Mouse (Mus musculus) C2C12 (cell line): ENCODE measurements around the gene Sh2b1. TPM values are rescaled to one million over a fixed set of nuclear protein-coding genes. Genes with fewer than 3 reads are reported as not detected.
"Not testable (repeated sequence)": the region's sequence is repeated elsewhere in the genome, so short reads cannot be mapped to it uniquely, and the experiment has no call there.

Source experiments
- H3K27me3 ChIP-seq: one replicate; pipeline ENCODE4 v1.6.1; 2011; ENCODE audit not compliant: control insufficient read depth, insufficient read depth, insufficient read length
- H3K36me3 ChIP-seq: one replicate; pipeline ENCODE4 v1.6.1; 2011; ENCODE audit not compliant: control insufficient read depth, insufficient read depth
- H3K4me3 ChIP-seq: one replicate; pipeline ENCODE4 v1.5.1; 2011; ENCODE audit warnings: mild to moderate bottlenecking, control low read depth; ENCODE audit not compliant: poor library complexity, insufficient read depth, severe bottlenecking
- H3K79me2 ChIP-seq: one replicate; pipeline ENCODE4 v1.6.1; 2011; ENCODE audit not compliant: control insufficient read depth, insufficient read depth
- H3K79me3 ChIP-seq: one replicate; pipeline ENCODE4 v1.6.1; 2011; ENCODE audit warnings: low read depth, control low read depth
- H3ac ChIP-seq: one replicate; pipeline ENCODE3; 2011; ENCODE audit warnings: low read depth; ENCODE audit not compliant: control insufficient read depth, insufficient read length
- CEBPB ChIP-seq: IDR thresholded peaks from one replicate; pipeline ENCODE4 v1.6.1; 2011; ENCODE audit warnings: low read depth, mild to moderate bottlenecking, control low read depth, moderate library complexity
- CTCF ChIP-seq: IDR thresholded peaks from one replicate; pipeline ENCODE4 v1.5.1; 2011; ENCODE audit not compliant: control insufficient read depth, insufficient read depth, insufficient read length
- FOSL1 ChIP-seq: IDR thresholded peaks from one replicate; pipeline ENCODE4 v1.8.0; 2011; ENCODE audit warnings: mild to moderate bottlenecking, low read length; ENCODE audit not compliant: poor library complexity, insufficient read depth, severe bottlenecking
- MAX ChIP-seq: IDR thresholded peaks from one replicate; pipeline ENCODE4 v1.6.1; 2011; ENCODE audit warnings: mild to moderate bottlenecking, control low read depth
- MYOD1 ChIP-seq: IDR thresholded peaks from one replicate; pipeline ENCODE4 v1.6.1; 2011; ENCODE audit warnings: low read depth; ENCODE audit not compliant: control insufficient read depth, insufficient read length
- MYOG ChIP-seq: IDR thresholded peaks from one replicate; pipeline ENCODE4 v1.6.1; 2011; ENCODE audit not compliant: control insufficient read depth, insufficient read length; ENCODE audit errors: extremely low read depth
- USF1 ChIP-seq: IDR thresholded peaks from one replicate; pipeline ENCODE4 v1.6.1; 2011; ENCODE audit warnings: low read depth, mild to moderate bottlenecking, control low read depth, moderate library complexity
- polyA plus RNA-seq: library from polyadenylated mRNA; unstranded; fragments of >200 nt; fragmentation: generic; extraction: Trizol; gene quantifications from one replicate; pipeline ENCODE4 v1.2.1, GENCODE M21; 2012; ENCODE audit warnings: missing spikeins

The Sh2b1 gene
- polyA plus RNA-seq, 1 experiment: 36.9 TPM

DNA sequence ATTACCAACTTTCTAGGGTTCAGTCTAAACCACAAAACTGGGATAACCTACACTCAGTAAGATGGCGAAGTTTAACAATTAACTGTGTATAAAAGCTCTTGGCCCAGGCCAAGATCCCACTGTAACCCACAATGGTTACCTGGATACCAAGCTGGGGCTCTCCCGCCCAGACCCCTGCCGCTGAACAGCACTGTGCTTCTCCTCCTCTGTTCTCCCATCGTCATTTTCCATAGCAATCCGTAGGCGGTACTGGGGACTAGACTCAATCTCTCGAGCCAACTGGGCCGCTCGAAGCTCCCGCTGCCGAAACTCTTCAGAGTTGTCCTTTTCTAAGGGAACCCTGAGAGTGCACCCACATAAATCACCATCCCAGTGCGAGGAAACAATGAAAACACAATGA is 22.7 kb upstream of the Sh2b1 start:
- Histone ChIP-seq H3K79me3 (peaks cover 39% of the 10 kb centered on the region), H3K4me3 (no peak overlapping the region), H3K27me3 (no peaks in the 10 kb centered on the region), H3K36me3 (peaks cover 81% of the 10 kb centered on the region), H3ac (no peak overlapping the region), H3K79me2 (peaks cover 57% of the 10 kb centered on the region)
- TF ChIP-seq MYOG: no peak
- no peak for TF ChIP-seq MAX
- no peak for TF ChIP-seq CTCF

DNA sequence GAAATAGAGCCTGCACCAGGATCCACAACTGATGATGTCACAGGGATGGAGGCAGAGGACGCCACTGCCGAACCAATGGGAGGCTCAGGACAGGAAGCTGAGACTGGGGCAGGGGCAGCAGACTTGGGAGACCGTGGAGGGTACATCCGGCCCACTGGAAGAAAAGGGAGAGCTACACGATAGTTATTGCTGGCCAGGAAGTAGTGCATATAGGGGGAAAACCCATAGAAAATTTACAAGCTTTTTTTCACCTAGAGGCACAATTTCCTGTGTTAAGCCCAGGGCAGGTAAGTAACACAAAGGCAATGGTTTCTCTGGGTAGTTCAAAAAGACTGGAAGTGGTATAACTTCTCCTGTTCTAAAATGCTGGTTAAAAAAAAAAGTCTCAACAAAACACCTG is 21.3 kb upstream of the Sh2b1 start:
- peaks cover 35% of the 10 kb centered on the region for H3K79me3 ChIP-seq
- peaks cover 46% of the 10 kb centered on the region for H3K79me2 ChIP-seq
- TF ChIP-seq CTCF: no peak
- no peak for TF ChIP-seq MYOG
- TF ChIP-seq FOSL1: no peak
- TF ChIP-seq USF1: no peak
- no peak for TF ChIP-seq MAX
- TF ChIP-seq MYOD1: no peak
- TF ChIP-seq CEBPB: no peak
- H3K27me3 ChIP-seq: no peaks in the 10 kb centered on the region
- no peak overlapping the region for H3K4me3 ChIP-seq
- H3K36me3 ChIP-seq: peaks cover 82% of the 10 kb centered on the region
- H3ac ChIP-seq: no peak overlapping the region

DNA sequence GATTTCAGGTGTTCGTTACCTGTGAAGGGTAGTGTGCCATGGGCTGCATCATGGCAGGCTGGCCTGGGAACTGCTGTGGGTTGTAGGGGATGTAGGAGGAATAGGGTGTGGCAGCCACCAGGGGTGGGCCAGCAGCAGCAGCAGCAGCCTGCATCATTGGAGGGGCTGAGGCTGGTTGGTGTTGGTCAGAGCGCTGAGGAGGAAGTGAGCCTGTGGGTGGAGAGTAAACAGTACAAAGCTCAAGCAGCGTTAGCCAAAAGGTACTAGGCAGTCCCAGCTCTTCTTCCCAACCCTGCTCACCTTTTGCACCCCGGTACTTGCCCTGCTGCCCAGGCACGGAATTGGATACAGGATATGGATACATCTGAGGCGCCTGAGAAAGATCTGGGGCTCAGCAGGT is 18.9 kb upstream of the Sh2b1 start:
- peaks cover 23% of the 10 kb centered on the region for H3K79me2 ChIP-seq
- no peaks in the 10 kb centered on the region for H3K27me3 ChIP-seq
- TF ChIP-seq MAX (no peak), MYOD1 (no peak), CTCF (no peak), CEBPB (no peak), FOSL1 (no peak), MYOG (no peak), USF1 (no peak)
- H3K79me3 ChIP-seq: peaks cover 12% of the 10 kb centered on the region
- H3K36me3 ChIP-seq: peaks cover 74% of the 10 kb centered on the region
- no peak overlapping the region for H3ac ChIP-seq
- no peak overlapping the region for H3K4me3 ChIP-seq

DNA sequence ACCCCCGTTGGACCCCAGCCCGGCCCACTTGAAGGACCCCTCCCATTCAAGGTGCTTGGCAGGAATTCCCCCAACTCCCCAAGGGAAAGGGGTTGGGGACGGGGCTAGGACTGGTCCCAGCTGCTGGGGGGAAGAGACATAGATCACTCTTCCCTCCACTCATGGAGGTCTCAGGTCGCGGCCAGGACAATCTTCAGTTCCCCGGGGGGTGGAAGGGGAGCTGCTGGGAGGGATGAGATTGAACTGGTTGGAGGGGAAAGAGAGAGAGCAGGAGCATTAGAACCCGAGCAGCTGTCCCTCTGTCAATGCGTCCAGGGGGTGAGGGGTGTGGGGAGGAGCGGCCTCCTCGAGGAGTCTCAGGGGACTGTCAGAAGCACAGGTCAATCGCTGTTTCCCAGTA is 16.7 kb upstream of the Sh2b1 start:
- TF ChIP-seq CTCF (no peak), MYOG (no peak), MYOD1 (no peak), USF1 (no peak), FOSL1 (no peak), MAX (no peak), CEBPB (no peak)
- H3K36me3 ChIP-seq: peaks cover 59% of the 10 kb centered on the region

DNA sequence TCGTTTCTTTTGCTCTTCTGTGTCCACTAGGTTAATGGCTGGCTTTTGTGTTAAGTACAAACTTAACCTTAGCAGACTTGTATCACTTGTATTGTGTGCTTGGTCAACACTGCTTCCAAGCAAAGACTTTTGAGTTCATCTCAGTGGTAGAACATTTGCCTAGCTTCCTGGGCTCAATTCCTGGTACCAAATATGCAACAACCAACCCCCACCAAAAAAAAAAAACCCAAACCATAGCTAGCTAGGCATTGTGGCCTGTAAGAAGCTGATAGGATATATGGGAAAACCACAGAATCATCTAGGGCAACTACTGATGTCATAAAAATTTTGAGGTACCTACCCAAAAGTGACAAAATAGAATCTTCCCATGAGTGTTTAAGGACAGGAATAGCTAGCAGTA is 15.8 kb upstream of the Sh2b1 start:
- TF ChIP-seq MAX: no peak
- no peak for TF ChIP-seq USF1
- TF ChIP-seq FOSL1: no peak
- TF ChIP-seq MYOG: no peak
- Histone ChIP-seq H3K27me3 (no peaks in the 10 kb centered on the region), H3K4me3 (no peak overlapping the region), H3K36me3 (peaks cover 49% of the 10 kb centered on the region), H3ac (no peak overlapping the region), H3K79me2 (peaks cover 19% of the 10 kb centered on the region), H3K79me3 (peaks cover 15% of the 10 kb centered on the region)

More for the DNA sequence above, 16.7 kb upstream of the Sh2b1 start:
- Histone ChIP-seq H3K79me2 (peaks cover 19% of the 10 kb centered on the region), H3ac (no peak overlapping the region), H3K27me3 (no peaks in the 10 kb centered on the region), H3K79me3 (peaks cover 15% of the 10 kb centered on the region), H3K4me3 (no peak overlapping the region)

DNA sequence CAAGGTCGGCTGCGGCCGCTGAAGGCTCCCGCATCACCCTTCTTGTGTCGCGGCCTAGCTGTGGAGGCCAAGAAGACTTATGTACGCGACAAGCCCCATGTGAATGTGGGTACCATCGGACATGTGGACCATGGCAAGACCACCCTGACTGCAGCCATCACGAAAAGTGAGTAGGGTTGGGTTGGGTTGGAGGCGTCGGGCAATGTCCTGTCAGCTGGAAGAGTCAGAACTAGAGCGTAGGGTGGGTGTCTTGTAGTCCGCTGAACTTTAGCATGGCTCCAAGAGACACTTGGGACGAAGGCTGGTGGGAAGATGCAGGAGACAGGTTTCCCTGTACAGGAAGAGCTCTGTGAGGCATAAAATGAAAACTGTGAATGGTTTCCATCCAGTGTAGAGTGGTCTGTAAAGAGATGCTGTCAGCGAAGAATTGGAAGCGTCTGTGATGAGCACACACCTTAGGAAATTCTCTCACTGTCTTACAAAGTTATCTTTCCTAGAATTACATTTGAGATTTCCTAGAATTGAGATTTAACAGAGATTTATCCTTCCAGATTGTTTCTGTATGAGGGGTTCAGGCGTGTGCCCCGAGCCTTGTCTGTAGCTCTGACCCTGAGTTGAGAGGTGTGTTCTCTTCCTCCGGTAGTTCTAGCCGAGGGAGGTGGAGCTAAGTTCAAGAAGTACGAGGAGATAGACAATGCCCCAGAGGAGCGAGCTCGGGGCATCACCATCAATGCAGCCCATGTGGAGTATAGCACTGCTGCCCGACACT is 12.6 kb upstream of the Sh2b1 start:
- Histone ChIP-seq H3K36me3 (peaks cover 19% of the 10 kb centered on the region), H3K4me3 (peak overlapping the region; percentile 50), H3ac (peak overlapping the region; percentile 98), H3K79me3 (peaks cover 11% of the 10 kb centered on the region), H3K79me2 (peaks cover 19% of the 10 kb centered on the region)
- not testable (repeated sequence) for H3K27me3 ChIP-seq
